In genomic region chr13:49736430-49736829, GRCm38 (mm10) we compare ENCODE assay signal across 16 mouse cellular contexts.
"Had no signal": no experiment of that assay in that cellular context is flagged by ENCODE, and none has a peak within 500 bp of the region (broad histone marks: within the 10 kb centered on the region; RNA-seq: fewer than 3 reads in every experiment).

No protein-coding gene starts in this region.

- H3K4me3 ChIP-seq: liver, embryonic 15.5 days; midbrain, embryonic 10.5 days; midbrain, embryonic 12.5 days; neural tube, embryonic 12.5 days; stomach, embryonic 15.5 days had no signal

- H3K9me3 ChIP-seq: liver, embryonic 15.5 days; midbrain, embryonic 10.5 days; midbrain, embryonic 12.5 days; neural tube, embryonic 12.5 days; stomach, embryonic 15.5 days had no signal

- ATAC-seq: liver, postnatal 0 days; midbrain, embryonic 16.5 days had no signal

- H3K27ac ChIP-seq: liver, embryonic 15.5 days; midbrain, embryonic 10.5 days; midbrain, embryonic 12.5 days; neural tube, embryonic 12.5 days; stomach, embryonic 15.5 days; stomach, postnatal 0 days had no signal

- H3K27me3 ChIP-seq: liver, embryonic 15.5 days; midbrain, embryonic 12.5 days; neural tube, embryonic 12.5 days; stomach, embryonic 15.5 days had no signal

- H3K4me2 ChIP-seq: liver, embryonic 15.5 days; lung, embryonic 14.5 days; midbrain, embryonic 12.5 days; neural tube, embryonic 12.5 days; stomach, embryonic 15.5 days had no signal

- DNase-seq: liver, postnatal 0 days; lung, embryonic 14.5 days; lung, postnatal 10 days; lung, postnatal 4 days; midbrain, embryonic 14.5 days; right cerebral cortex, postnatal 14 days; thymus, adult 2 months; thymus, postnatal 25 days; thymus, postnatal 4 days had no signal

- H3K4me1 ChIP-seq: liver, embryonic 15.5 days; midbrain, embryonic 10.5 days; midbrain, embryonic 12.5 days; neural tube, embryonic 12.5 days; stomach, embryonic 15.5 days had no signal

- H3K9ac ChIP-seq: liver, embryonic 15.5 days; liver, postnatal 0 days; lung, embryonic 14.5 days; midbrain, embryonic 12.5 days; neural tube, embryonic 12.5 days; stomach, embryonic 15.5 days had no signal
